Mouse (Mus musculus) hindbrain, embryonic 16.5 days (tissue): ENCODE data around the gene Eps15. TPM values are rescaled to one million over a fixed set of nuclear protein-coding genes. Genes with fewer than 3 reads are reported as not detected.
A peak's percentile ranks its signal among the peaks of the same experiment; 100 is the strongest.

Experiments used
- ATAC-seq: fragments of 200-750 bp; cut with Nextera tagmentation; 2 replicates; pipeline ENCODE4 v1.8.0; 2017; ENCODE audit warnings: moderate TSS enrichment, moderate library complexity
- H3K27ac ChIP-seq: fragments of 300-500 bp; sonication (generic); 2 replicates; pipeline ENCODE4 v1.5.1; 2014; ENCODE audit warnings: low read depth, mild to moderate bottlenecking, control low read depth, low read length, moderate library complexity
- H3K27me3 ChIP-seq: fragments of 300-500 bp; sonication (generic); replicated peaks from 2 replicates; pipeline ENCODE4 v1.6.1; 2014; ENCODE audit warnings: low read length; ENCODE audit not compliant: control insufficient read depth, insufficient read depth
- H3K36me3 ChIP-seq: fragments of 300-500 bp; sonication (generic); 2 replicates; pipeline ENCODE4 v1.6.1; 2014; ENCODE audit warnings: mild to moderate bottlenecking, low read length, moderate library complexity, mixed read lengths; ENCODE audit not compliant: control insufficient read depth, insufficient read depth
- H3K4me1 ChIP-seq: fragments of 300-500 bp; sonication (generic); 2 replicates; pipeline ENCODE4 v1.6.1; 2014; ENCODE audit warnings: low read depth, low read length; ENCODE audit not compliant: control insufficient read depth, insufficient read depth
- H3K4me2 ChIP-seq: fragments of 300-500 bp; sonication (generic); 2 replicates; pipeline ENCODE4 v1.6.1; 2014; ENCODE audit warnings: mild to moderate bottlenecking, low read length, control low read depth, moderate library complexity
- H3K4me3 ChIP-seq: fragments of 300-500 bp; sonication (generic); 2 replicates; pipeline ENCODE4 v1.5.1; 2014; ENCODE audit warnings: mild to moderate bottlenecking, low read length, control low read depth, moderate library complexity
- H3K9ac ChIP-seq: fragments of 300-500 bp; sonication (generic); 2 replicates; pipeline ENCODE4 v1.6.1; 2014; ENCODE audit warnings: low read depth, mild to moderate bottlenecking, control low read depth, low read length, moderate library complexity
- H3K9me3 ChIP-seq: fragments of 300-500 bp; sonication (generic); 2 replicates; pipeline ENCODE4 v1.6.1; 2014; ENCODE audit warnings: mild to moderate bottlenecking, low read length, moderate library complexity; ENCODE audit not compliant: control insufficient read depth
- WGBS: fragments of 180-500 bp; shearing (Covaris S2); extraction: QIAGEN DNeasy Blood & Tissue Kit; methylation state at CpG from one replicate; pipeline ENCODE4 v1.1.7; 2014; 5-methylcytosine and 5-hydroxymethylcytosine counted together
- polyA plus RNA-seq: library from polyadenylated mRNA; unstranded; fragments of >200 nt; fragmentation: Nextera tagmentation; extraction: Ambion mirVana; gene quantifications from 2 replicates; pipeline ENCODE4 v1.2.1, GENCODE M21; 2015

Eps15 gene
- polyA plus RNA-seq, 1 experiment from 2014 or later: 65.5 TPM

GRCm38 (mm10) chr4:109262068-109262467 is 18.0 kb upstream of the Eps15 start:
- Histone ChIP-seq H3K4me1 (no peaks in the 10 kb centered on the region), H3K27me3 (no peaks in the 10 kb centered on the region), H3K27ac (no peak overlapping the region), H3K9me3 (no peaks in the 10 kb centered on the region), H3K4me2 (no peak overlapping the region), H3K36me3 (no peaks in the 10 kb centered on the region), H3K4me3 (no peak overlapping the region), H3K9ac (no peak overlapping the region)
- WGBS: 77% methylated on average over 6 of the region's 6 CpGs
- ATAC-seq: no peak

- H3K27ac ChIP-seq: no peak overlapping the region
- 90% methylated on average over 3 of the region's 3 CpGs for WGBS
- no peak overlapping the region for H3K9ac ChIP-seq
- H3K9me3 ChIP-seq: no peaks in the 10 kb centered on the region
- H3K4me1 ChIP-seq: no peaks in the 10 kb centered on the region
- H3K27me3 ChIP-seq: no peaks in the 10 kb centered on the region
- no peak overlapping the region for H3K4me3 ChIP-seq
- H3K36me3 ChIP-seq: no peaks in the 10 kb centered on the region
- ATAC-seq: no peak
- H3K4me2 ChIP-seq: no peak overlapping the region
Measured at GRCm38 (mm10) chr4:109266056-109266455, 14.0 kb upstream of the Eps15 start.

DNA sequence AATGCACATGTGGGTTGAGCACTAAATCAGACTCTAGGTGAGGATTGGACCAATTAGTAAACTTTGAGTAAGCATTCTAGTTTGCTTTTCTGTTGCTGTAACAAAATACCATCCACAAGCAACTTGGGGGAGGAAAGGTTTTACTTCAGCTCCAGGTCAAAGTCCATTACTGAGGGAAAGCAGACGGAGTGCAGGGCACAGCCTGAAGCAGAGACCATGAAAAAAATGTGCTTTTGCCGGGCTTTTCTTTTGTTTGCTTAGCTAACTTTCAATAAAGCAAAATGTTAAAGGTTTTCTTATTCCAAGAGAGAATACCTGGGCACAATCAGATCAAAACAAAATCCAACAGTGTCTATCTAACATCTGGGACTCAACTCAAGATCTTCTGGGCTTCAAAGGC is 13.3 kb upstream of the Eps15 start:
- Histone ChIP-seq H3K9me3 (no peaks in the 10 kb centered on the region), H3K27ac (no peak overlapping the region), H3K27me3 (no peaks in the 10 kb centered on the region), H3K9ac (no peak overlapping the region), H3K4me3 (no peak overlapping the region), H3K4me1 (no peaks in the 10 kb centered on the region), H3K4me2 (no peak overlapping the region), H3K36me3 (no peaks in the 10 kb centered on the region)
- WGBS: 83% methylated on average over 2 of the region's 2 CpGs
- no peak for ATAC-seq

- Histone ChIP-seq H3K4me1 (no peaks in the 10 kb centered on the region), H3K9ac (no peak overlapping the region), H3K4me2 (no peak overlapping the region), H3K4me3 (no peak overlapping the region), H3K27ac (no peak overlapping the region), H3K27me3 (no peaks in the 10 kb centered on the region), H3K9me3 (no peaks in the 10 kb centered on the region), H3K36me3 (no peaks in the 10 kb centered on the region)
- ATAC-seq: no peak
- 88% methylated on average over 3 of the region's 3 CpGs for WGBS
Measured at GRCm38 (mm10) chr4:109267452-109267851, 12.6 kb upstream of the Eps15 start.

DNA sequence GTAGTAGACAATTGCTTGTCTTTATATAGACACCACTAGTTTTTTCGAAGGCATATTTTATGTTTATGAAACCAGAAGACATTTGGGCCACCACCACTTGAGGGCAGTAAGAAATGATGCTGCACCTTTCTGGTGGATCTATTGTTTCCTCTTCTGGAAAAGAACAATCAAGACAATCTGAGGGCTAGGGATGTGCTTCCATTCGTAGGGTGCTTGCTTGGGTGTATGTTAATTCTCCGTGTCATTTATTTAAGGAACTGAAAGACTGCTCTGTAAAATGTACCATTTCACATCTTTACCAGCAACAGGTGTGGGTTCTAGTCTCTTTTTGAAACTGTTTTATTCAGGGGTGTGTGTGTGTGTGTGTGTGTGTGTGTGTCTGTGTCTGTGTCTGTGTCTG is 11.2 kb upstream of the Eps15 start:
- H3K9ac ChIP-seq: no peak overlapping the region
- no peak overlapping the region for H3K4me2 ChIP-seq
- no peaks in the 10 kb centered on the region for H3K9me3 ChIP-seq
- no peaks in the 10 kb centered on the region for H3K27me3 ChIP-seq
- H3K4me3 ChIP-seq: no peak overlapping the region
- no peaks in the 10 kb centered on the region for H3K36me3 ChIP-seq
- no peak overlapping the region for H3K27ac ChIP-seq
- H3K4me1 ChIP-seq: no peaks in the 10 kb centered on the region
- 88% methylated on average over 3 of the region's 3 CpGs for WGBS
- no peak for ATAC-seq

GRCm38 (mm10) chr4:109271803-109272202 is 8.3 kb upstream of the Eps15 start:
- Histone ChIP-seq H3K4me3 (no peak overlapping the region), H3K4me1 (no peaks in the 10 kb centered on the region), H3K9ac (no peak overlapping the region), H3K9me3 (no peaks in the 10 kb centered on the region), H3K36me3 (no peaks in the 10 kb centered on the region), H3K27ac (no peak overlapping the region), H3K27me3 (no peaks in the 10 kb centered on the region), H3K4me2 (no peak overlapping the region)
- WGBS: 97% methylated on average over 4 of the region's 4 CpGs
- no peak for ATAC-seq

DNA sequence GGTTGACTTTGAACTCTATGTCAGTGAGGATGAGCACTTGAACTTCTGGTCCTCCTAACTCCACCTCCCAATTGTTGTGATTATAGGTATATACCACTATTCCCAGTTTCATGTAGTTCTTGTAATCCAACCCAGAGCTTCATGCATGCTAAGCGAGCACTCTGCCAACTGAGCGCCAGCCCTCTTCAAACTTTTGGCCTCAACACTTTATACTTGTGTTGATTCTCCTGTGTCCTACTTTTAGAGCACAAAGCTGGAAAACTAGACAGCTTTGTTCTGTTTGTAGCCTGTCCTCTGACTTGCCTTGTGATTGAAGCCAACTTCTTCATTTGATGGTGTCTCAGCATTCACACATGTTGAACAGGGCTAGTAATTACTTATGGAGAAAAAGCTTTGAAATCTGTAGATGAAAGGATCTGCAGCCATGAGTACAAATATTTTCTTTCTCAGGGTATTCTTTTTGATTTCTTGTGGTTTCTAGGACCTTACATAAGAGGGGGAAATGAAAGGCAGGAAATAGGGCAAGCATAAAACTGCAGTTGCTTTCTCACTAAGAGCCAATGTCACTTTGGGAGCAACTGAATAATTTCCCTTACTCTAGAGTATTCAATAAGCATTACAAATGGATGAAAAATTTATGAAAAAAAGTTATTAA is 6.4 kb upstream of the Eps15 start:
- no peak for ATAC-seq
- H3K9me3 ChIP-seq: no peaks in the 10 kb centered on the region
- no peak overlapping the region for H3K4me3 ChIP-seq
- H3K9ac ChIP-seq: no peak overlapping the region
- 90% methylated on average over 2 of the region's 2 CpGs for WGBS
- H3K36me3 ChIP-seq: no peaks in the 10 kb centered on the region
- H3K4me2 ChIP-seq: no peak overlapping the region
- H3K27ac ChIP-seq: no peak overlapping the region
- no peaks in the 10 kb centered on the region for H3K4me1 ChIP-seq
- no peaks in the 10 kb centered on the region for H3K27me3 ChIP-seq

GRCm38 (mm10) chr4:109280459-109281160 is 542 bp downstream of the Eps15 start:
- H3K36me3 ChIP-seq: no peaks in the 10 kb centered on the region
- no peaks in the 10 kb centered on the region for H3K27me3 ChIP-seq
- WGBS: under 1% methylated on average over 58 of the region's 85 CpGs
- peak overlapping the region; percentile 62 for H3K4me2 ChIP-seq
- peak overlapping the region; percentile 85 for H3K4me3 ChIP-seq
- peak; percentile 85 for ATAC-seq
- peaks cover 3% of the 10 kb centered on the region for H3K4me1 ChIP-seq
- peak overlapping the region; percentile 79 for H3K9ac ChIP-seq
- H3K9me3 ChIP-seq: no peaks in the 10 kb centered on the region
- H3K27ac ChIP-seq: peak overlapping the region; percentile 74

DNA sequence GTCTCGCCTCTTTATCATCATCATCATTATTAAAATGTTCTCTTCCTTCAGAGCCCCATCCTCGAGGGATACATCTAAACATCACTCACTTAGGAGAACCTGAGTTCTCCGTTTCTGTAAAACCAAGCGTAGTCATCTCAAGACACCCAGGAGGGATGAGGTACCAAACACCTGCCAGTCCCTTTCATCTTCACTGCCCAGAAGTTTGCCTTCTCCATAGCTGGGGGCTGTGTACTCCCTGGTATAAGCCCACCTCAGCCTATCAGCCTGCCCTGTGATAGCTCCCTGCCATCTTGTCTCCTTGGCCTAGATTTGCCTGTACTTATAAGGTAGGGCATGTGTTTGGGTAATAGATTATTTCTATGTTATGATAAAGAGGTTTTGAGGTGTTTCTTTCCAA is 1.1 kb downstream of the Eps15 start:
- Histone ChIP-seq H3K4me2 (peak overlapping the region; percentile 62), H3K27me3 (no peaks in the 10 kb centered on the region), H3K4me1 (peaks cover 3% of the 10 kb centered on the region), H3K9ac (peak overlapping the region; percentile 79), H3K9me3 (no peaks in the 10 kb centered on the region), H3K4me3 (peak overlapping the region; percentile 85), H3K36me3 (no peaks in the 10 kb centered on the region), H3K27ac (no peak overlapping the region)
- WGBS: 11% methylated on average over 4 of the region's 4 CpGs
- ATAC-seq: no peak
